Mouse (Mus musculus) neural tube, embryonic 13.5 days (tissue): Measurements from ENCODE around the gene Cercam. TPM values are rescaled to one million over a fixed set of nuclear protein-coding genes. Genes with fewer than 3 reads are reported as not detected.

Experiments used
- ATAC-seq: fragments of 200-750 bp; cut with Nextera tagmentation; 2 replicates; pipeline ENCODE4 v1.8.0; 2017; ENCODE audit warnings: low read depth, mild to moderate bottlenecking, moderate TSS enrichment, moderate library complexity
- H3K27ac ChIP-seq: fragments of 300-500 bp; sonication (generic); replicated peaks from 2 replicates; pipeline ENCODE4 v1.5.1; 2015; ENCODE audit warnings: moderate library complexity, mild to moderate bottlenecking, inconsistent platforms
- H3K27me3 ChIP-seq: fragments of 300-500 bp; sonication (generic); 2 replicates; pipeline ENCODE4 v1.6.1; 2015; ENCODE audit warnings: mild to moderate bottlenecking, inconsistent platforms
- H3K36me3 ChIP-seq: fragments of 300-500 bp; sonication (generic); 2 replicates; pipeline ENCODE4 v1.6.1; 2015; ENCODE audit warnings: mild to moderate bottlenecking, inconsistent platforms
- H3K4me1 ChIP-seq: fragments of 300-500 bp; sonication (generic); replicated peaks from 2 replicates; pipeline ENCODE4 v1.6.1; 2015; ENCODE audit warnings: inconsistent platforms
- H3K4me2 ChIP-seq: fragments of 300-500 bp; sonication (generic); 2 replicates; pipeline ENCODE4 v1.6.1; 2015; ENCODE audit warnings: inconsistent platforms, mild to moderate bottlenecking, moderate library complexity
- H3K4me3 ChIP-seq: fragments of 300-500 bp; sonication (generic); 2 replicates; pipeline ENCODE4 v1.5.1; 2015; ENCODE audit warnings: mild to moderate bottlenecking, inconsistent platforms
- H3K9ac ChIP-seq: fragments of 300-500 bp; sonication (generic); 2 replicates; pipeline ENCODE4 v1.6.1; 2015; ENCODE audit warnings: moderate library complexity, mild to moderate bottlenecking, inconsistent platforms
- H3K9me3 ChIP-seq: fragments of 300-500 bp; sonication (generic); 2 replicates; pipeline ENCODE4 v1.6.1; 2016; ENCODE audit warnings: inconsistent platforms
- WGBS: fragments of 180-500 bp; shearing (Covaris S2); methylation state at CpG from one replicate; pipeline ENCODE4 v1.1.7; 2015; 5-methylcytosine and 5-hydroxymethylcytosine counted together
- polyA plus RNA-seq: library from polyadenylated mRNA; unstranded; fragments of >200 nt; fragmentation: Nextera tagmentation; extraction: Ambion mirVana; gene quantifications from 2 replicates; pipeline ENCODE4 v1.2.1, GENCODE M21; 2015

Gene Cercam
- 24.8 and 25.5 TPM in 2 replicates for polyA plus RNA-seq

DNA sequence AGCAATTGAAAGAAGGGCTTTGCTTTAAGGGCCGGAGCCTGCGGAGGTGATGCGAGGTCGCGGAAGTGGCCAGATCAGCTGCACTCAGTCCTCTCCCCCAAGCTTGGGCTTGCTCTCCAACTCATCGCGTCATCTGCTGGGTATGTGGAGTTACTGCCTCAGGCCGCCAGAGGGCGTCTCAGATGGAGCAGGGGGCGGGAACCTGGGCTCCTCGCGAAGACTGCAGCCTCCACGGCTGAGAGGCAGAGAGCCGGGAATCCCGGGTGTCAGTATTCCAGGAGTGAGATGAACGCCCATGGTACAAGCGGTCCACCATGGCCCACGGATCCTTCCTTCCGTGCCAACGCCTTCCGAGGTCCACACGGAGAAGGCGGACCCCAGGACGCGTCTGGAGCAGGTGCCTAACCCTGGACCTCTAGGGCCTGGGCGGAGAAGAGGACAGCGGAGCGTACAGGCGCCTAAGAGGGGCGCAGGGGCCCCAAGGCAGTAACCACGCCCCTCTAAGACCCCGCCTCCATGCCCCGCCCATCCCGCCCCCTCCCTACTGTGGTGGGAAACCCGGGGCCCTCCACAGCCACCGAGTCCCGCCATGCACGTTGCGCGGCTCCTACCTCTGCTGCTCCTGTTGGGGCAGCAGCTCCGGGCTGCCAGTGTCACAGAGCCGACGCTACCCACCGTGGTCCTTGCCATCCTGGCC is at the start of gene Cercam:
Gene Cercam (plus strand): TSS at position 216 of the 697 bp plus-strand sequence.
- Histone ChIP-seq H3K4me3 (peak within 1 kb of the TSS; percentile 44), H3K4me2 (peak within 1 kb of the TSS; percentile 74), H3K9me3 (no peaks in the 10 kb centered on the region), H3K4me1 (peaks cover 30% of the 10 kb centered on the region), H3K27me3 (no peaks in the 10 kb centered on the region), H3K36me3 (peaks cover 27% of the 10 kb centered on the region; the same call in 1 of the 2 replicates), H3K27ac (peak within 1 kb of the TSS; percentile 74), H3K9ac (peak within 1 kb of the TSS; percentile 73)
- ATAC-seq, result peak; percentile 91
- WGBS, result under 1% methylated on average over 44 of the region's 44 CpGs

- Histone ChIP-seq H3K4me2 (peak overlapping the region; percentile 71), H3K27me3 (no peaks in the 10 kb centered on the region), H3K4me1 (peaks cover 22% of the 10 kb centered on the region), H3K27ac (peak overlapping the region; percentile 98), H3K9ac (peak overlapping the region; percentile 76), H3K4me3 (no peak overlapping the region), H3K9me3 (no peaks in the 10 kb centered on the region), H3K36me3 (peaks cover 25% of the 10 kb centered on the region)
- 5% methylated on average over 2 of the region's 2 CpGs for WGBS
- no peak for ATAC-seq
Measured at GRCm38 (mm10) chr2:29819363-29819762, 49.6 kb upstream of the Cercam start.

DNA sequence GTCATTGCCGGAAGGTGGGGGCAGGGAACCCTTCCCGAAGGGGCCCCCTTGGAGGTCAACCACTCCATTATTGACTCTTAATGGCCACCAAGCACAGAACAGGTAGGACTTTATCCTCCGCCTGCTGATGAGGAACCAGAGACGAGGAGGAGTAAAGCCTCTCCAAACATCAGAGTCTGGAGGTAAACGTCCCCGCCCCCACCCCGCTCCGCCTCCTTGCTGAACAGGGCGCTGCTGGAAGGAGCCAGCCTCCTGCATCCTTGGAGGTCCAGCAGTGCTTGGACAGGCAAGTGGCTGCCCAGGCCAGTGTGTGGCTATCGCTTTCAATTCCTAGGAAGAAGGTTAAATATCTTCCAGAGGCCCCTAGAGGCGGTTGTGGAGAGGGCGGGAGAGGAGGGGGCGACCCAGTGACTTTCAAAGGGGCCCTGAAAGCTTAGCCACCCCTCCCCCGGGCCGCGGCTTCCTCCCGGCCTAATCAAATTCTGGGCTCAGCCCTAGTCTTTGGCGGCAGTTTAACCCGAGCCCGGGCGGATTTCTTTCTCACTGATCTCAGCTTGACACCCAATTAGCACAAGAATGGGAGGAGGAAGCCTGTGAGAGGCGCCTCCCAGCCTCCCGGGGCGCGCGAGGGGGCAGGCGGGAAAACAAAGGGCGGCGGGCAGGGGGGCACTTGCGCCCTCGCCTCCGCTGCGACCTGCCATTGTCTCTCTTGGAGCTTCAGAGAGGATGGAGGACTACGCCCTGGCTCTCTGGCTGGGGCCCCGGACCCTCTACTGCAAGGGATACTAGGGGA is 48.7 kb upstream of the Cercam start, which contains the start of gene Urm1:
Gene Urm1 (plus strand): TSS at position 51 of the 793 bp plus-strand sequence.
- Histone ChIP-seq H3K27me3 (no peaks in the 10 kb centered on the region), H3K4me3 (peak within 1 kb of the TSS; percentile 42), H3K36me3 (peaks cover 16% of the 10 kb centered on the region), H3K4me2 (peak within 1 kb of the TSS; percentile 71), H3K9ac (peak within 1 kb of the TSS; percentile 76), H3K4me1 (peaks cover 22% of the 10 kb centered on the region), H3K9me3 (no peaks in the 10 kb centered on the region), H3K27ac (peak within 1 kb of the TSS; percentile 98)
- ATAC-seq, result peak; percentile 83
- WGBS, result 1% methylated on average over 35 of the region's 35 CpGs

DNA sequence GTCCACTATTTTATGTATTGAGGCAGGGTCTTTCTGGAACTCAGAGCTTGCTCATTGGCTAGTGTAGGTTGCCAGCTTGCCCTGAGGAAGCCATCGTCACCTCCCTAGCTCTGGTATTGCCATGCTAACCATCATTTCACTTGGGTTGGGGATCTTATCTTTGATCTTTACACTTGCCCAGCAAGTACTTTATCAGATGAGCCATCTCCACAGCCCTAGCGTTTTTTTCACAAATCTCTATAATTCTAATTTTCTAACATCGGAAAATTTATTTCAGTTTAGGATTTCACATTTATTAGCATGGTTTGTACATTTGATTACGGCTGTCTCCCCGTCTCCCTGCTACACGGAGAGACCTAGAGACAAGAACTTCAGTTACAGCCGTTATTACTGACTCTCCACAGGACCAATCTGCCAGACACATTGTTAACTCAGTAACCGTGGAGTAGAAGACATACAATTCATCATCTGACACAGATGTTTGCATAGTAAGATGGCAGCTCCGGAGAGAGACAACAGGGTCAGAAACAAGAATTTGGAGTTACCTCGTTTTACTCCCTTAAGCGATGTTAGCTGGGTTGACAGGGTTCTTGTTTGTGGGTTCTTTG is 42.5 kb upstream of the Cercam start:
- no peaks in the 10 kb centered on the region for H3K9me3 ChIP-seq
- ATAC-seq, result peak; percentile 56; the same call in 1 of the 2 replicates
- peaks cover 22% of the 10 kb centered on the region for H3K4me1 ChIP-seq
- H3K36me3 ChIP-seq, result peaks cover 5% of the 10 kb centered on the region; the same call in 1 of the 2 replicates
- H3K27ac ChIP-seq, result peak overlapping the region; percentile 96
- no peaks in the 10 kb centered on the region for H3K27me3 ChIP-seq
- H3K4me2 ChIP-seq, result peak overlapping the region; percentile 74
- WGBS, result 5% methylated on average over 11 of the region's 11 CpGs
- H3K9ac ChIP-seq, result peak overlapping the region; percentile 82
- peak overlapping the region; percentile 93 for H3K4me3 ChIP-seq

DNA sequence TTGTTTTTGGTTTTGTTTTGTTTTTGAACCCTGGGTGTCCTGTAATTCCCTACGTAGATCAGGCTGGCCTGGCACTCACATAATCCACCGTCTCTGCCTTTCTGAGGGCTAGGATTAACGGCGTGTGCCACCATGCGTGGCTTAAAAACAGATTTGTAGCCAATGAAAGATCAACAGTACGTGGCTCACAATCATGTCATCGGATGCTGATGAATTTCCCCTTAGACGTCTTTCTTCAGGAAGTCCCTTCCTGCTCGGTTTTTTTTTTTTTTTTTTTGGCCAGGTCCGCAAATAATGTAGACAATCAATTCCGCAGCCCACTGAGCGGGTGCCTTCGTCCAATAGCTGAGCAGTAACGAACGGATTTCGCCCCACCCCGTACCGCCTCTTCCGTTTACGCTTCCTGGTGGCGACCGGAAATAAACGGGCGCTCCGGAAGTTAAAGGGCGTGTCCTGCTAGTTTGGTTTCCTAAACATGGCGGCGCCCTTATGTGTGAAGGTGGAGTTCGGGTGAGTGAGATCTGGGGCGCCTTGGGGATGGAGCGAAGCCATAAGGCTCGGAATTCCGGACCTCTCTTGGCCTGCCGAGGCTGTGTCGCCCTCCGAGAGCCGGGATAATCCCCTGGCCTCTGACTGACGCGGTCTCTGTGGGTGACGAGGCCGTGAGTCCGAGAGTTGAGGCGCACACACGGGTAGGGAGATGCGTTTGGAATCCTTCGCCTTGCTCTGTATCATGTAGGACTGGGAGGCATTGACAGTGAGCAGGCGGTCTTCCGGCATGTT is 41.8 kb upstream of the Cercam start:
- WGBS, result under 1% methylated on average over 48 of the region's 48 CpGs
- H3K4me3 ChIP-seq, result peak overlapping the region; percentile 93
- H3K27me3 ChIP-seq, result no peaks in the 10 kb centered on the region
- H3K9me3 ChIP-seq, result no peaks in the 10 kb centered on the region
- H3K36me3 ChIP-seq, result peaks cover 5% of the 10 kb centered on the region; the same call in 1 of the 2 replicates
- peak overlapping the region; percentile 88 for H3K4me2 ChIP-seq
- H3K27ac ChIP-seq, result peak overlapping the region; percentile 96
- H3K4me1 ChIP-seq, result peaks cover 22% of the 10 kb centered on the region
- peak overlapping the region; percentile 85 for H3K9ac ChIP-seq
- ATAC-seq, result peak; percentile 97

- peak overlapping the region; percentile 85 for H3K9ac ChIP-seq
- H3K4me2 ChIP-seq, result peak overlapping the region; percentile 88
- no peaks in the 10 kb centered on the region for H3K27me3 ChIP-seq
- H3K27ac ChIP-seq, result peak overlapping the region; percentile 56; the same call in 1 of the 2 replicates
- H3K36me3 ChIP-seq, result peaks cover 8% of the 10 kb centered on the region; the same call in 1 of the 2 replicates
- H3K9me3 ChIP-seq, result no peaks in the 10 kb centered on the region
- WGBS, result 5% methylated on average over 12 of the region's 12 CpGs
- peaks cover 22% of the 10 kb centered on the region for H3K4me1 ChIP-seq
- 0 out of 2 replicates have a peak, but pooled peaks have one; percentile 2 for ATAC-seq
- H3K4me3 ChIP-seq, result peak overlapping the region; percentile 93
Measured at GRCm38 (mm10) chr2:29827709-29828024, 41.3 kb upstream of the Cercam start.

GRCm38 (mm10) chr2:29831106-29831505 is 37.9 kb upstream of the Cercam start:
- no peaks in the 10 kb centered on the region for H3K9me3 ChIP-seq
- no peaks in the 10 kb centered on the region for H3K27me3 ChIP-seq
- WGBS, result 85% methylated on average over 4 of the region's 4 CpGs
- H3K36me3 ChIP-seq, result peaks cover 23% of the 10 kb centered on the region
- no peak overlapping the region for H3K4me3 ChIP-seq
- H3K27ac ChIP-seq, result no peak overlapping the region
- H3K4me1 ChIP-seq, result peaks cover 37% of the 10 kb centered on the region
- H3K9ac ChIP-seq, result no peak overlapping the region
- H3K4me2 ChIP-seq, result no peak overlapping the region
- ATAC-seq, result no peak

DNA sequence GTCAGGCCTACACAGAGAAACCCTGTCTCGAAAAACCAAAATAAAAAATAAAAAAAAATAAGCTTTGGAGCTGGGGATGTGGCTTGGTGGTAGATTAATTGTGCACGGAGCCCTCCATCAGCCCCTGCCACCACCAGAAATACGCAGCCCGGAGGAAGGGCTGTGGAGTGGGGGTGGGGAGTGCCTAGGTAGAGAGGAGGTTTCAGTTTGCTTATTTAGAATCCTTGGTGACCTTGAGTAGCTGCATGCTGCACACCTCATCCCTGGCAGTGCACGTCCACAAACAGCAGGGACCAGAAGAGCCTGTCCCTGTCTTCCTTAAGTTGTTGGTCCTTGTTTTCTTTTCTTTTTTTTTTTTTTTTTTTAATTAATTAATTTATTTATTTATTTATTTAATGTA is 35.2 kb upstream of the Cercam start:
- Histone ChIP-seq H3K27ac (no peak overlapping the region), H3K4me1 (peaks cover 38% of the 10 kb centered on the region), H3K36me3 (peaks cover 35% of the 10 kb centered on the region), H3K27me3 (no peaks in the 10 kb centered on the region), H3K4me3 (no peak overlapping the region), H3K9me3 (no peaks in the 10 kb centered on the region), H3K9ac (no peak overlapping the region), H3K4me2 (no peak overlapping the region)
- ATAC-seq, result no peak
- WGBS, result 93% methylated on average over 5 of the region's 5 CpGs

DNA sequence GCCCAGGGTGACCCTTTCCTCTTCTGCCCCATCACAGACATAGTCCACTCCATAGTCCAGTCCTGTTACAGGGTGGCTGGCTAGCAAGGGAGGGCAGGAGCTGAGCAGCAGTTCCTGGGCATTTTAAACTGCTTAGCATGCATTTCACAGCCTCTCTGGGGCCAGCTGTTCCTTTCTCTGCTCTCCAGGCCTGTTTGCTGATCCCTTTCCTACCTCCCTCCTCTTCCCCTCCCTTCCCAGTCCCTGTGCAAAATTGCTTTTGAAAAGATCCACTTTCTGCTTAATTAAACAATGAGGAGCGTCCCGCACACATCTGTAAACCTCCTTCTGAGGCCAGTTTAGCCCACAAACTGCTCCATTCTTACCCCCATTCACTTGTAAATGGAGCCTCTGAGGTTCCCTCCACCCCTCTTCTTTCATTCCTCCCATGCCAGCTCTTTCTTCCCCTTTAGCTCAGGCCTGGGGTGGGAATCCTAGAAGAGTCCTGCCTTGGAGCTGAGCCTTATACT is 33.5 kb upstream of the Cercam start:
- Histone ChIP-seq H3K9ac (peak overlapping the region; percentile 47; the same call in 1 of the 2 replicates), H3K4me3 (no peak overlapping the region), H3K4me2 (no peak overlapping the region), H3K27ac (peak overlapping the region; percentile 84), H3K36me3 (peaks cover 35% of the 10 kb centered on the region), H3K9me3 (no peaks in the 10 kb centered on the region), H3K27me3 (no peaks in the 10 kb centered on the region), H3K4me1 (peaks cover 52% of the 10 kb centered on the region)
- peak; percentile 29 for ATAC-seq
- 24% methylated on average over 2 of the region's 2 CpGs for WGBS

GRCm38 (mm10) chr2:29839460-29839859 is 29.5 kb upstream of the Cercam start:
- peak overlapping the region; percentile 23; the same call in 1 of the 2 replicates for H3K9ac ChIP-seq
- H3K9me3 ChIP-seq, result no peaks in the 10 kb centered on the region
- peak overlapping the region; percentile 86 for H3K27ac ChIP-seq
- H3K4me3 ChIP-seq, result no peak overlapping the region
- peaks cover 85% of the 10 kb centered on the region for H3K4me1 ChIP-seq
- H3K27me3 ChIP-seq, result peaks cover 5% of the 10 kb centered on the region; the same call in 1 of the 2 replicates
- no peak overlapping the region for H3K4me2 ChIP-seq
- ATAC-seq, result peak; percentile 57
- H3K36me3 ChIP-seq, result peaks cover 31% of the 10 kb centered on the region
- 10% methylated on average over 4 of the region's 4 CpGs for WGBS
